Mouse (Mus musculus): ENCODE measurements at regions not wholly inside any gene's neighbourhood (a gene's known extent, or its start where the extent isn't known, plus 50 kb on each side); places are given as distances from the start of the nearest gene placed in this dataset.

- DNase-seq (ENCODE audit: extremely low spot score, low read depth, low spot score) = no peak
These were observed 282.5 kb downstream of the Rps24 start for GRCm38 (mm10) chr14:24769451-24769850.

DNA sequence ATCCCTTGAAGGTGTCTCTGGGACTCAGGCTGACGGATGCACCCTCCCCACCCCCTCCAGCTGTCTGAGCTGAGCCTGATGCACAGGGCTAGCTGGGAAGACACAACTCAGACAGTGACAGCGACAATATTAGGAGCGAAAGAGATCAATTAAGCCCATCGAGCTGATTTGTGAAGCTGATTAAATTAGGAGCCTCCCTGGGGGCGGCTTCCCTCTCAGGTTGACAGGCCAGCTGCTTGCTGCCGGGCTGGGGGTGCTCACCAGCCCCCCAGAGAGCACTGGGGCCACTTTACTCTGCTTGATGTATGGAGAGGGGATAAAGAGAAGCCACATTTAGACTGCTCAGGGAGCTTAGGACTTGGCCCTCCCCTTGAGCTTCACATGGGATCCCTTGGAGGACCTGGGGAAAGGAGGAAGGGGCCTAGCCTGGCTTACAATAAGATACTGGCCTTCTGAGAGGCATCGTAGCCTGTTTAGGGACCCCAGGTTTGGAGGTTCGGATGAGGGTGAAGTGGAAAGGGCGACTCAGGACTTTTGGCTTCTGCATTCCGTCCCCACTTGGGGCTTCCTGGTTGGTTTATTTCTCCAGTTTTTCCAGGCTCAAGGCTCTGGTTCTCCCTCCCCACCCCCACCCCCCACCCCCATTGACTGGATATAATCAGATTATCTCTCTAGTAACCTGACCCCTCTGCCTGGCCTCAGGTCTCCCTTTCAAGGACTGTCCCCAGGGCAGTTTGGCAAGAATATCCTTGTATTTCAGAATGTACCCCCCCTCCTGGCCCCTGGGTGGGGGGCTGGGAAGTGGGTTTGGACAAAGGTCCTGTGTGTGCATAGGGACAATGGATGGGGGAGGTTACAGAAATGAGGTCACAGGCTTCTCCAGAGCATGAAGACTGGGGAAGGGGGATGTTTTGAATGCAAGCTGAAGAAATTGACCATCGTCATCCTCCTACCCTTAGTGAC lies 283.4 kb downstream of the Rps24 start:
- no peak for DNase-seq (ENCODE audit: extremely low spot score, low read depth, low spot score)

- DNase-seq (ENCODE audit: extremely low spot score, low read depth, low spot score) = no peak
These were observed 284.7 kb downstream of the Rps24 start for GRCm38 (mm10) chr14:24771663-24772062.

DNA sequence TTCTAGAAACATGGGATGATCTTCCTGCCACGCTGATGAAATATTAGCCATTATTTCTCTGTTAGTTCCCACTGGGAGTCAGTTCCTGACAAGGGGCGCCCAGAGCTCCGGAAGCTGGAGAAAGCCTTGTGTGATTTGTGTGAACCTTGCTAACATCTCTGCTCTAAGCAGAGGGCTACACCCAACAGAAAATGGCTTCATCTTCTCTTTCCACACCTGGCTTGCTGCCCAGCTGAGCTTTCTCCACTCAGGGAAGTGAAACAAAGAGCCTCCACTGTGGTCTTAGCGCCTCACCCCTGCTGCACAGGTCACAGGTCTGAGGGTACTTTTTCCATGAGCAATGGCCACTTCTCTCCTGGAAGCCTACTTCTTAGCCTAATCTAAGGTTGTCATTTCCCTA lies 285.2 kb downstream of the Rps24 start:
- no peak for DNase-seq (ENCODE audit: extremely low spot score, low read depth, low spot score)

- peak; percentile 50 for DNase-seq (ENCODE audit: extremely low spot score, low read depth, low spot score)
These were observed 292.1 kb downstream of the Rps24 start for GRCm38 (mm10) chr14:24778748-24779630.

GRCm38 (mm10) chr14:24781674-24782073 lies 294.7 kb downstream of the Rps24 start:
- no peak for DNase-seq (ENCODE audit: extremely low spot score, low read depth, low spot score)

GRCm38 (mm10) chr14:24783889-24784288 lies 297.0 kb downstream of the Rps24 start:
- no peak for DNase-seq (ENCODE audit: extremely low spot score, low read depth, low spot score)

- DNase-seq (ENCODE audit: extremely low spot score, low read depth, low spot score) = no peak
These were observed 298.5 kb downstream of the Rps24 start for GRCm38 (mm10) chr14:24785452-24785851.

DNA sequence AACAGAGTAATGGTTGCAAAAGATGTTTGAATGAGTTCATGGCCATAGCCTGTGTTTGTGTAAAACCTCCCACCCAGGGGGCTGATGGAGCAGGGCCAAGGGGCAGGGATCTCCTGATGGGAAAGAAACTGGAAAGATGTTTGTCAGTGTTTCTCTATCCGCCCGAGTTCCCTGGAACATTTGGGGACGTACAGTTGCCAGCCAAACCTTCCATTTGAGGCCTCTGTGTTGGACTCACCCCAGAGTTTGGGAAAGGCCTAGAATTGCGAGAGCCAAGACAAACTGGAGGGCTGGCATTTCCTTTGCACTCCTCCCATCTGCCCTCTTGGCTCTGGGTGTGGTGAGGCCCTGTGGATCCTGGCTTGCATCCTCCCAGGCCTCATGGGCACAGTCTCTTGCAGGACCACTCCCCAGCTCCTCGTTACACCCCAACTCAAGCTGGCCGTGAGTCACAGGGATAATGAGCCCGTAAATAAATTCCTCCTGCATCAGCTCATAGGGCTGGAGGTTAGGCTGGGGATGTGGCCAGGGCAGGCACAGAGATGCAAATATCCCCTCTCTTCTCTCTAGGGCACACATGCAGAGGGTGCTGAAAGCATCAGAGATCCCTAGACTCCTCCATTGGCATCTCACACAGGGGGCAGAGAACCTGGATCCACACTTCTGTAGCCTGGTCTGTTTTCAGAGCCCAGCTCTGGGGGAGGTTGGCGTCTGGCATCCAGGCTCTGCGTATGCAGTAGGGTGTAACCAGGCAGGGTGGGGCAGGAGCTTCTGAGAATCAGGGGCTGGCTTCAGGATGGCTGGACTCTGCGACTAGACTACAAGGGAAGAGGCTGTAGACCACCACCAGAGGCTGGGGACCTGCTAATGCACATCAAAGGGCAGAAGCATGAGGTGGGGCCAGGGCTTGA lies 306.7 kb downstream of the Rps24 start:
- no peak for DNase-seq (ENCODE audit: extremely low spot score, low read depth, low spot score)

GRCm38 (mm10) chr14:24794359-24794845 lies 307.5 kb downstream of the Rps24 start:
- DNase-seq (ENCODE audit: extremely low spot score, low read depth, low spot score) = no peak

GRCm38 (mm10) chr14:24797494-24797893 lies 310.6 kb downstream of the Rps24 start:
- no peak for DNase-seq (ENCODE audit: extremely low spot score, low read depth, low spot score)

GRCm38 (mm10) chr14:24798066-24798465 lies 311.1 kb downstream of the Rps24 start:
- DNase-seq (ENCODE audit: extremely low spot score, low read depth, low spot score) = no peak

DNA sequence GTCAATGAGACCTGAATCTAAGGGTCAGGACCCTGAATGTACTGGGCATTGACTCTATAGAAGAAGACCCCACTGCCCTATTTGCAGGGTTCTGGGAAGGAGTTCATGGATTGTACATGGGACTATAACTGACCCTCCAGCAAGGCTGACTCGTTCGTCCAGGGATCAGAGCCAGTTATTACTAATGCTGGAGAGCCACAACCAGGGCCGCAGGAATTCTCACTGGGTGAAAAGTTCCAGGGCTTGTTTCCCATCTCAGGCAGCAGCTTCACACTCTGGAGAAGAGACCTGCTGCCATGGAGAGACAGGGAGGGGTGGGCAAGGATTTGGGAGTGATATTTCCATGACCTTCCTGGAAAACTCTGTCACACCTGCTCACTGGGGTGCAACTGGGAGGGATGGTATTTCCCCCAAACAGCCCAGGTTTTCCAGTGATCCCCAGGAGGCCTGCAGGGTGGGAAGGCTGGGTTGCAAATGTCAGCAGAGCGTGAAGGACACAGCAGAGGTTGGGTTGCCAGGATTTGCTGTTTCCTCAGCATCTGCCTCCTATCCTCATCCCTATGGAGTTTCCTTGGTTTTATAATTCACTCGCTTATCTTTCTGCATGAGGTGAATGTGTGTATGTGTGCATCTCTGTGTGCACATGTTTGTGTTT lies 316.2 kb downstream of the Rps24 start:
- DNase-seq (ENCODE audit: extremely low spot score, low read depth, low spot score) = no peak

GRCm38 (mm10) chr14:24807061-24807460 lies 320.1 kb downstream of the Rps24 start:
- no peak for DNase-seq (ENCODE audit: extremely low spot score, low read depth, low spot score)

- no peak for DNase-seq (ENCODE audit: extremely low spot score, low read depth, low spot score)
These were observed 336.1 kb downstream of the Rps24 start for GRCm38 (mm10) chr14:24822876-24823567.

DNA sequence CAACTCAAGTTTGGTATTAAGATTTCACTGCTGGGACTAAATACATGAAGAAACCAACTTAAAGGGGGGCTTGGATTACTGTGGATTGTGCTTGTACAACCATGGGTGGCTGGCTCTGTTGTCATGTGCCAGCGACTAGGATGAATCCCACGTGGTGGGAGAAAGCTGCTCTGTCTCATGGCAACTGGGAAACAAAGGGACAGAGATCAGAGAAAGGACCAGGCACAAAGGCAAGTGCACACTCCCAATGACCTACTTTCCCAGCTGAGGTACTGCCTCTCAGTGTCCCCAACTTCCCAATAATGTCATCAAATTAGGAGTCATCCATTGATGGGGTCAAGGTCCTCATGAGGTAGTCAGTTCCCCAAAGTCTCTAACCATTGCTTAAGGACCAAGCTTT lies 337.4 kb downstream of the Rps24 start:
- DNase-seq (ENCODE audit: extremely low spot score, low read depth, low spot score) = no peak

DNA sequence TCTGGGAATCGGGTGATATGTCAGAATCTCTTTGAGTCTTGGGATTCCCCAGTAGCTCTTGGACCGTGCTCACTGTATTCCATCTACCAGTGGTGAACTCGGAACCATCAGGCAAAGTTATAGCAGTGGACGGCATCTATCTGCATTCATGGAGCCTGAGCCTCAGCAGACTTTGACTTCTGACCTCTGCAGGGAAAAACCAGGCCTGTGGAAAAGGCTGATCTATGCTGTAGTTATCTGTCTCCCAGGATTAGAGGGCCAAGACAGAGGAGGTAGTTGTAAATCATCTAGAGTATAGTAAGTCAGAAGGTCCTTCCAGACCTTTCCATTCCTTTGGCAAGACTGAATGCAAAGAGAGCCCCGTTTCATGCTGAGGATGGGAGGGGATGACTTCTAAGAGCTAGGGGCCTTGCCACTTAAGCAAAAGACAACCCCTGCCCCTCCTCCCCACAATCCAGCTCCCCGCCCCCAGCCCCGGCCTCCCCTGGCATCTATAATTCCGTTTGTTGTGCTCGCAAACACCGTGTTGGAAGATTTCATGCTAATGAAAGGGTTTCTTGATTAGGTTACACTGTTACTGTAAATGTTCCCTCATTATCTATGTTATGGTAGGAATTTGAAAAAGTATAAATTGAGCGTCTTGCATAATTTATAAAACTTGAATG lies 338.9 kb downstream of the Rps24 start:
- DNase-seq (ENCODE audit: extremely low spot score, low read depth, low spot score) = no peak

GRCm38 (mm10) chr14:24826471-24827337 lies 339.8 kb downstream of the Rps24 start:
- DNase-seq (ENCODE audit: extremely low spot score, low read depth, low spot score) = no peak
